Mouse (Mus musculus): ENCODE results near the gene Dcp1a. TPM values are rescaled to one million over a fixed set of nuclear protein-coding genes. Genes with fewer than 3 reads are reported as not detected.
A peak's percentile ranks its signal among the peaks of the same experiment; 100 is the strongest.

Gene Dcp1a
- polyA plus RNA-seq (2014; fragmentation: Nextera tagmentation; extraction: Ambion mirVana): 37.7 and 44.7 TPM in 2 replicates

GRCm38 (mm10) chr14:30479361-30479948, at the start of gene Dcp1a:
Dcp1a (plus strand) TSS chr14:30479535.
- Histone ChIP-seq H3K4me1 (ENCODE audit: control insufficient read depth, insufficient read depth, low read length) (no peaks in the 10 kb centered on the region), H3K9me3 (ENCODE audit: control insufficient read depth, low read length) (no peaks in the 10 kb centered on the region), H3K27me3 (ENCODE audit: control insufficient read depth, insufficient read depth, low read length) (no peaks in the 10 kb centered on the region), H3K4me3 (ENCODE audit: low read depth, low read length) (peak within 1 kb of the TSS; percentile 91), H3K27ac (replicated peaks; ENCODE audit: low read depth, low read length) (peak within 1 kb of the TSS; percentile 45), H3K4me2 (ENCODE audit: low read depth, severe bottlenecking) (peak within 1 kb of the TSS; percentile 66), H3K36me3 (ENCODE audit: control insufficient read depth, insufficient read depth, low read length) (no peaks in the 10 kb centered on the region), H3K9ac (ENCODE audit: low read length) (peak within 1 kb of the TSS; percentile 90)
- DNase-seq (ENCODE audit: low spot score) (peak; percentile 96), ATAC-seq (ENCODE audit: insufficient number of reproducible peaks, low FRiP score, low TSS enrichment, low read depth) (peak; percentile 96)
- under 1% methylated on average over 39 of the region's 39 CpGs for WGBS

GRCm38 (mm10) chr14:30429606-30430005, 49.7 kb upstream of the Dcp1a start:
- Histone ChIP-seq H3K4me3 (ENCODE audit: low read depth, low read length) (no peak overlapping the region), H3K9ac (ENCODE audit: low read length) (no peak overlapping the region), H3K27ac (replicated peaks; ENCODE audit: low read depth, low read length) (no peak overlapping the region), H3K36me3 (ENCODE audit: control insufficient read depth, insufficient read depth, low read length) (no peaks in the 10 kb centered on the region), H3K4me2 (ENCODE audit: low read depth, severe bottlenecking) (no peak overlapping the region), H3K4me1 (ENCODE audit: control insufficient read depth, insufficient read depth, low read length) (peaks cover 3% of the 10 kb centered on the region; the same call in 1 of the 2 replicates), H3K27me3 (ENCODE audit: control insufficient read depth, insufficient read depth, low read length) (no peaks in the 10 kb centered on the region), H3K9me3 (ENCODE audit: control insufficient read depth, low read length) (no peaks in the 10 kb centered on the region)
- DNase-seq (ENCODE audit: low spot score) (no peak), ATAC-seq (ENCODE audit: insufficient number of reproducible peaks, low FRiP score, low TSS enrichment, low read depth) (no peak)
- 73% methylated on average over 9 of the region's 9 CpGs for WGBS

- H3K27me3 ChIP-seq (ENCODE audit: control insufficient read depth, insufficient read depth, low read length): no peaks in the 10 kb centered on the region
- no peak for ATAC-seq (ENCODE audit: insufficient number of reproducible peaks, low FRiP score, low TSS enrichment, low read depth)
- peaks cover 3% of the 10 kb centered on the region; the same call in 1 of the 2 replicates for H3K4me1 ChIP-seq (ENCODE audit: control insufficient read depth, insufficient read depth, low read length)
- no peaks in the 10 kb centered on the region for H3K9me3 ChIP-seq (ENCODE audit: control insufficient read depth, low read length)
- DNase-seq (ENCODE audit: low spot score): no peak
- H3K4me2 ChIP-seq (ENCODE audit: low read depth, severe bottlenecking): no peak overlapping the region
- H3K27ac ChIP-seq (replicated peaks; ENCODE audit: low read depth, low read length): no peak overlapping the region
- no peaks in the 10 kb centered on the region for H3K36me3 ChIP-seq (ENCODE audit: control insufficient read depth, insufficient read depth, low read length)
- no peak overlapping the region for H3K4me3 ChIP-seq (ENCODE audit: low read depth, low read length)
- H3K9ac ChIP-seq (ENCODE audit: low read length): no peak overlapping the region
- WGBS: 92% methylated on average over 9 of the region's 9 CpGs
Observed at GRCm38 (mm10) chr14:30430026-30430425, 49.3 kb upstream of the Dcp1a start.

- no peak overlapping the region for H3K4me3 ChIP-seq (ENCODE audit: low read depth, low read length)
- no peak overlapping the region for H3K4me2 ChIP-seq (ENCODE audit: low read depth, severe bottlenecking)
- WGBS: 78% methylated on average over 5 of the region's 5 CpGs
- no peaks in the 10 kb centered on the region for H3K27me3 ChIP-seq (ENCODE audit: control insufficient read depth, insufficient read depth, low read length)
- H3K4me1 ChIP-seq (ENCODE audit: control insufficient read depth, insufficient read depth, low read length): peaks cover 3% of the 10 kb centered on the region; the same call in 1 of the 2 replicates
- H3K9ac ChIP-seq (ENCODE audit: low read length): no peak overlapping the region
- no peak for ATAC-seq (ENCODE audit: insufficient number of reproducible peaks, low FRiP score, low TSS enrichment, low read depth)
- no peaks in the 10 kb centered on the region for H3K36me3 ChIP-seq (ENCODE audit: control insufficient read depth, insufficient read depth, low read length)
- no peak overlapping the region for H3K27ac ChIP-seq (replicated peaks; ENCODE audit: low read depth, low read length)
- no peak for DNase-seq (ENCODE audit: low spot score)
- H3K9me3 ChIP-seq (ENCODE audit: control insufficient read depth, low read length): no peaks in the 10 kb centered on the region
Observed at GRCm38 (mm10) chr14:30430446-30430845, 48.9 kb upstream of the Dcp1a start.

- ATAC-seq (ENCODE audit: insufficient number of reproducible peaks, low FRiP score, low TSS enrichment, low read depth): no peak
- H3K27ac ChIP-seq (replicated peaks; ENCODE audit: low read depth, low read length): no peak overlapping the region
- H3K27me3 ChIP-seq (ENCODE audit: control insufficient read depth, insufficient read depth, low read length): no peaks in the 10 kb centered on the region
- no peaks in the 10 kb centered on the region for H3K4me1 ChIP-seq (ENCODE audit: control insufficient read depth, insufficient read depth, low read length)
- H3K36me3 ChIP-seq (ENCODE audit: control insufficient read depth, insufficient read depth, low read length): no peaks in the 10 kb centered on the region
- H3K9ac ChIP-seq (ENCODE audit: low read length): no peak overlapping the region
- WGBS: 91% methylated on average over 5 of the region's 5 CpGs
- H3K4me2 ChIP-seq (ENCODE audit: low read depth, severe bottlenecking): no peak overlapping the region
- H3K4me3 ChIP-seq (ENCODE audit: low read depth, low read length): no peak overlapping the region
- DNase-seq (ENCODE audit: low spot score): no peak
- no peaks in the 10 kb centered on the region for H3K9me3 ChIP-seq (ENCODE audit: control insufficient read depth, low read length)
Observed at GRCm38 (mm10) chr14:30435316-30435715, 44.0 kb upstream of the Dcp1a start.

- Histone ChIP-seq H3K36me3 (ENCODE audit: control insufficient read depth, insufficient read depth, low read length) (no peaks in the 10 kb centered on the region), H3K4me3 (ENCODE audit: low read depth, low read length) (no peak overlapping the region), H3K9ac (ENCODE audit: low read length) (no peak overlapping the region), H3K27me3 (ENCODE audit: control insufficient read depth, insufficient read depth, low read length) (no peaks in the 10 kb centered on the region), H3K4me2 (ENCODE audit: low read depth, severe bottlenecking) (no peak overlapping the region), H3K9me3 (ENCODE audit: control insufficient read depth, low read length) (no peaks in the 10 kb centered on the region), H3K27ac (replicated peaks; ENCODE audit: low read depth, low read length) (no peak overlapping the region), H3K4me1 (ENCODE audit: control insufficient read depth, insufficient read depth, low read length) (no peaks in the 10 kb centered on the region)
- WGBS: 82% methylated on average over 3 of the region's 3 CpGs
- ATAC-seq (ENCODE audit: insufficient number of reproducible peaks, low FRiP score, low TSS enrichment, low read depth) (no peak), DNase-seq (ENCODE audit: low spot score) (no peak)
Observed at GRCm38 (mm10) chr14:30439915-30440314, 39.4 kb upstream of the Dcp1a start.

- no peaks in the 10 kb centered on the region for H3K36me3 ChIP-seq (ENCODE audit: control insufficient read depth, insufficient read depth, low read length)
- no peak overlapping the region for H3K27ac ChIP-seq (replicated peaks; ENCODE audit: low read depth, low read length)
- no peak for DNase-seq (ENCODE audit: low spot score)
- H3K4me2 ChIP-seq (ENCODE audit: low read depth, severe bottlenecking): no peak overlapping the region
- H3K4me1 ChIP-seq (ENCODE audit: control insufficient read depth, insufficient read depth, low read length): no peaks in the 10 kb centered on the region
- WGBS: 34% methylated on average over 13 of the region's 13 CpGs
- no peak overlapping the region for H3K4me3 ChIP-seq (ENCODE audit: low read depth, low read length)
- H3K9ac ChIP-seq (ENCODE audit: low read length): no peak overlapping the region
- no peak for ATAC-seq (ENCODE audit: insufficient number of reproducible peaks, low FRiP score, low TSS enrichment, low read depth)
- H3K9me3 ChIP-seq (ENCODE audit: control insufficient read depth, low read length): no peaks in the 10 kb centered on the region
- H3K27me3 ChIP-seq (ENCODE audit: control insufficient read depth, insufficient read depth, low read length): peaks cover 4% of the 10 kb centered on the region; the same call in 1 of the 2 replicates
Observed at GRCm38 (mm10) chr14:30455801-30456595, 23.3 kb upstream of the Dcp1a start.

GRCm38 (mm10) chr14:30457436-30457835, 21.9 kb upstream of the Dcp1a start:
- ATAC-seq (ENCODE audit: insufficient number of reproducible peaks, low FRiP score, low TSS enrichment, low read depth) (no peak), DNase-seq (ENCODE audit: low spot score) (no peak)
- no peak overlapping the region for H3K9ac ChIP-seq (ENCODE audit: low read length)
- H3K4me3 ChIP-seq (ENCODE audit: low read depth, low read length): no peak overlapping the region
- whole genome bisulfite sequencing: 70% methylated on average over 7 of the region's 7 CpGs
- peaks cover 4% of the 10 kb centered on the region; the same call in 1 of the 2 replicates for H3K27me3 ChIP-seq (ENCODE audit: control insufficient read depth, insufficient read depth, low read length)
- no peaks in the 10 kb centered on the region for H3K9me3 ChIP-seq (ENCODE audit: control insufficient read depth, low read length)
- no peak overlapping the region for H3K27ac ChIP-seq (replicated peaks; ENCODE audit: low read depth, low read length)
- no peak overlapping the region for H3K4me2 ChIP-seq (ENCODE audit: low read depth, severe bottlenecking)
- H3K36me3 ChIP-seq (ENCODE audit: control insufficient read depth, insufficient read depth, low read length): no peaks in the 10 kb centered on the region
- H3K4me1 ChIP-seq (ENCODE audit: control insufficient read depth, insufficient read depth, low read length): no peaks in the 10 kb centered on the region
